Mouse (Mus musculus) forelimb bud, embryonic 11.5 days (tissue): Measurements from ENCODE around the gene Six5.
"Not testable (repeated sequence)": the region's sequence is repeated elsewhere in the genome, so short reads cannot be mapped to it uniquely, and the experiment has no call there.

Source experiments
- DNase-seq: peaks from one replicate; pipeline ENCODE4 v3.0.0-alpha.2; 2012; ENCODE audit warnings: low read depth, low spot score

The Six5 gene

GRCm38 (mm10) chr7:19094471-19094825, at the start of gene Six5:
Gene Six5, plus strand, starts transcription at chr7:19094594.
- no peak for DNase-seq

GRCm38 (mm10) chr7:19044616-19045015, 49.8 kb upstream of the Six5 start:
- no peak for DNase-seq

GRCm38 (mm10) chr7:19046286-19047069, 47.9 kb upstream of the Six5 start:
- DNase-seq, result no peak

GRCm38 (mm10) chr7:19048006-19048527, 46.3 kb upstream of the Six5 start:
- DNase-seq, result no peak

GRCm38 (mm10) chr7:19049252-19049651, 45.1 kb upstream of the Six5 start:
- no peak for DNase-seq

GRCm38 (mm10) chr7:19050172-19050571, 44.2 kb upstream of the Six5 start:
- DNase-seq, result no peak

GRCm38 (mm10) chr7:19051161-19051560, 43.2 kb upstream of the Six5 start:
- no peak for DNase-seq

- DNase-seq, result no peak
Observed at GRCm38 (mm10) chr7:19052345-19053135, 41.9 kb upstream of the Six5 start.

- no peak for DNase-seq
Observed at GRCm38 (mm10) chr7:19053136-19053532, 41.3 kb upstream of the Six5 start.

- peak; percentile 64 for DNase-seq
Observed at GRCm38 (mm10) chr7:19054047-19054776, 40.2 kb upstream of the Six5 start, which contains the start of gene Rsph6a. Gene Rsph6a, plus strand, starts transcription at chr7:19054690.

- no peak for DNase-seq
Observed at GRCm38 (mm10) chr7:19054777-19055076, 39.7 kb upstream of the Six5 start.

- no peak for DNase-seq
Observed at GRCm38 (mm10) chr7:19055108-19055507, 39.3 kb upstream of the Six5 start.

- DNase-seq, result no peak
Observed at GRCm38 (mm10) chr7:19057405-19057804, 37.0 kb upstream of the Six5 start.

GRCm38 (mm10) chr7:19065896-19066295, 28.5 kb upstream of the Six5 start:
- no peak for DNase-seq

GRCm38 (mm10) chr7:19067063-19067462, 27.3 kb upstream of the Six5 start:
- no peak for DNase-seq

GRCm38 (mm10) chr7:19067935-19068334, 26.5 kb upstream of the Six5 start:
- no peak for DNase-seq

- DNase-seq, result peak; percentile 80
Observed at GRCm38 (mm10) chr7:19068707-19069106, 25.7 kb upstream of the Six5 start.

GRCm38 (mm10) chr7:19069500-19069899, 24.9 kb upstream of the Six5 start:
- DNase-seq, result no peak

GRCm38 (mm10) chr7:19071024-19071423, 23.4 kb upstream of the Six5 start:
- DNase-seq, result not testable (repeated sequence)

GRCm38 (mm10) chr7:19073504-19073903, 20.9 kb upstream of the Six5 start:
- DNase-seq, result peak; percentile 40

- no peak for DNase-seq
Observed at GRCm38 (mm10) chr7:19074494-19074893, 19.9 kb upstream of the Six5 start.

- DNase-seq, result no peak
Observed at GRCm38 (mm10) chr7:19075231-19075630, 19.2 kb upstream of the Six5 start.
